In genomic region chr4:44967402-44967801, GRCm38 (mm10) we compare ENCODE assay signal across 23 mouse cellular contexts. TPM values are rescaled to one million over a fixed set of nuclear protein-coding genes. Genes with fewer than 3 reads are reported as not detected.
DNase-seq lines count a peak whose midpoint lies in the region; ATAC-seq and TF ChIP-seq lines count a peak whose summit lies in the region.
"Had no signal": no experiment of that assay in that cellular context is flagged by ENCODE, and none has a peak within 500 bp of the region (broad histone marks: within the 10 kb centered on the region; RNA-seq: fewer than 3 reads in every experiment).

No protein-coding gene starts in this region.

- H3K9me3 ChIP-seq in liver, embryonic 11.5 days (ENCODE audit: control insufficient read depth, low read length): no peaks in the 10 kb centered on the region
- H3K9me3 ChIP-seq: embryonic facial prominence, embryonic 10.5 days; embryonic facial prominence, embryonic 13.5 days; forebrain, embryonic 12.5 days; forebrain, embryonic 15.5 days; hindbrain, embryonic 12.5 days; hindbrain, embryonic 15.5 days had no signal

- no peak overlapping the region for H3K9ac ChIP-seq in liver, embryonic 11.5 days (ENCODE audit: low read depth, low read length)
- H3K9ac ChIP-seq: embryonic facial prominence, embryonic 13.5 days; forebrain, embryonic 12.5 days; forebrain, embryonic 15.5 days; hindbrain, embryonic 12.5 days; hindbrain, embryonic 15.5 days had no signal

- peak; percentile 95 for DNase-seq in A20 (ENCODE audit: low read depth, low spot score)
- DNase-seq in B cell, adult 2 months: peak; percentile 37 to 46
- DNase-seq in spleen, postnatal 36 days (ENCODE audit: low spot score in 2 of 2): peak; percentile 80 to 81
- no peak for DNase-seq in adrenal gland, adult 2 months
- no peak for DNase-seq in thymus, postnatal 36 days
- no peak for DNase-seq in liver, embryonic 11.5 days (ENCODE audit: low spot score)
- DNase-seq: adrenal gland, postnatal 10 days; cerebellum, adult 11-12 months; cerebellum, adult 8-10 months; cerebellum, postnatal 10 days; cerebellum, postnatal 36 days; embryo, embryonic 11 days; gastrocnemius, postnatal 36 days had no signal

- 72% methylated on average over 8 of the region's 8 CpGs for WGBS in bone marrow, adult 2 months
- WGBS in liver, embryonic 11.5 days: 82% methylated on average over 8 of the region's 8 CpGs

- H3K4me3 ChIP-seq in bone marrow, adult 2 months (replicated peaks; ENCODE audit: control insufficient read depth, low read depth, low read length): no peak overlapping the region
- no peak overlapping the region for H3K4me3 ChIP-seq in liver, embryonic 11.5 days (ENCODE audit: low read depth, low read length)
- H3K4me3 ChIP-seq: embryonic facial prominence, embryonic 10.5 days; embryonic facial prominence, embryonic 13.5 days; erythroblast, embryonic 14.5 days; forebrain, embryonic 12.5 days; forebrain, embryonic 15.5 days; hindbrain, embryonic 12.5 days; hindbrain, embryonic 15.5 days had no signal

- H3K36me3 ChIP-seq in liver, embryonic 11.5 days (ENCODE audit: control insufficient read depth, insufficient read depth, low read length): no peaks in the 10 kb centered on the region
- H3K36me3 ChIP-seq: embryonic facial prominence, embryonic 10.5 days; embryonic facial prominence, embryonic 13.5 days; forebrain, embryonic 12.5 days; forebrain, embryonic 15.5 days; hindbrain, embryonic 12.5 days; hindbrain, embryonic 15.5 days had no signal

- H3K4me1 ChIP-seq in bone marrow, adult 2 months (ENCODE audit: control insufficient read depth, insufficient read depth, low read length): peaks cover 4% of the 10 kb centered on the region
- H3K4me1 ChIP-seq in liver, embryonic 11.5 days (replicated peaks; ENCODE audit: control insufficient read depth, insufficient read depth, low read length): no peaks in the 10 kb centered on the region
- H3K4me1 ChIP-seq: forebrain, embryonic 12.5 days; forebrain, embryonic 15.5 days; hindbrain, embryonic 15.5 days had no signal

- no peak overlapping the region for H3K4me2 ChIP-seq in liver, embryonic 11.5 days
- H3K4me2 ChIP-seq: embryonic facial prominence, embryonic 13.5 days; forebrain, embryonic 12.5 days; forebrain, embryonic 15.5 days; heart, embryonic 11.5 days; hindbrain, embryonic 12.5 days; hindbrain, embryonic 15.5 days had no signal

- H3K27me3 ChIP-seq in liver, embryonic 11.5 days (replicated peaks; ENCODE audit: control insufficient read depth, insufficient read depth, low read length): no peaks in the 10 kb centered on the region
- H3K27me3 ChIP-seq: embryonic facial prominence, embryonic 13.5 days; forebrain, embryonic 12.5 days; forebrain, embryonic 15.5 days; hindbrain, embryonic 15.5 days had no signal

- H3K27ac ChIP-seq in bone marrow, adult 2 months (ENCODE audit: control insufficient read depth, insufficient read depth, low read depth, low read length, poor library complexity): peak overlapping the region; percentile 52
- no peak overlapping the region for H3K27ac ChIP-seq in liver, embryonic 11.5 days (ENCODE audit: low read depth, low read length)
- H3K27ac ChIP-seq: embryonic facial prominence, embryonic 10.5 days; embryonic facial prominence, embryonic 13.5 days; forebrain, embryonic 12.5 days; forebrain, embryonic 15.5 days; hindbrain, embryonic 12.5 days; hindbrain, embryonic 15.5 days had no signal

- no peak for TF ChIP-seq CTCF in bone marrow, adult 2 months (IDR thresholded peaks at IDR 0.05; ENCODE audit: control insufficient read depth, insufficient read depth, low read length)

- ATAC-seq in liver, embryonic 11.5 days (replicated peaks; ENCODE audit: low FRiP score): no peak
- ATAC-seq: activated CD4-positive, CD25-positive, alpha-beta regulatory T cell, adult 4 months; forebrain, embryonic 15.5 days had no signal

- peak; percentile 28; the same call in 1 of the 2 replicates for TF ChIP-seq POLR2A in bone marrow, adult 2 months (IDR thresholded peaks at IDR 0.05; ENCODE audit: borderline replicate concordance, control insufficient read depth, low read depth, low read length)

RNA-seq across cellular contexts. Expression of gene Grhpr, which starts 13.8 kb away (rescaled TPM):
- polyA plus RNA-seq in bone marrow, adult 2 months (2011; ENCODE audit: insufficient read depth, insufficient read length, low replicate concordance, missing spikeins): 5.9 and 8.7 TPM in 2 replicates
- 100 to 1,000 TPM; 139 to 220 TPM for total RNA-seq in adrenal gland, adult 2 months (2021)
- polyA plus RNA-seq in adrenal gland, adult 2 months (2012; rRNA removed): 280 and 300 TPM in 2 replicates
- polyA plus RNA-seq in liver, embryonic 11.5 days (2014; fragmentation: Nextera tagmentation; extraction: Ambion mirVana): 128 and 139 TPM in 2 replicates

RNA-seq across cellular contexts. Expression of gene Zbtb5, which starts 44.8 kb away (rescaled TPM):
- 3.3 and 6.5 TPM in 2 replicates for polyA plus RNA-seq in bone marrow, adult 2 months (2011; ENCODE audit: insufficient read depth, insufficient read length, low replicate concordance, missing spikeins)
- 10 to 100 TPM in 1 of 2 experiments, 1 to 10 TPM in 1; 8.9 to 12.0 TPM for total RNA-seq in adrenal gland, adult 2 months (2021)
- polyA plus RNA-seq in adrenal gland, adult 2 months (2012; rRNA removed): 13.1 and 21.3 TPM in 2 replicates
- polyA plus RNA-seq in liver, embryonic 11.5 days (2014; fragmentation: Nextera tagmentation; extraction: Ambion mirVana): 12.7 and 14.7 TPM in 2 replicates

RNA-seq across cellular contexts. Expression of gene Polr1e, which starts 51.0 kb away (rescaled TPM):
- 7.8 and 11.3 TPM in 2 replicates for polyA plus RNA-seq in bone marrow, adult 2 months (2011; ENCODE audit: insufficient read depth, insufficient read length, low replicate concordance, missing spikeins)
- 10 to 100 TPM; 13.0 to 16.3 TPM for total RNA-seq in adrenal gland, adult 2 months (2021)
- polyA plus RNA-seq in adrenal gland, adult 2 months (2012; rRNA removed): 2.9 and 3.1 TPM in 2 replicates
- 58.6 and 58.8 TPM in 2 replicates for polyA plus RNA-seq in liver, embryonic 11.5 days (2014; fragmentation: Nextera tagmentation; extraction: Ambion mirVana)

Comparison
In these comparisons a context has a peak if more than half of its experiments do, and no peak if none do; other contexts are left out.
1. DNase-seq: peak in A20 (single experiment), B cell, adult 2 months (2 of 2) and spleen, postnatal 36 days (2 of 2); none in adrenal gland, adult 2 months (single experiment), thymus, postnatal 36 days (0 of 2) and liver, embryonic 11.5 days (single experiment).
2. RNA of gene Grhpr, which starts 13.8 kb away (polyA plus RNA-seq): 280 to 300 TPM in adrenal gland, adult 2 months and 128 to 139 TPM in liver, embryonic 11.5 days; 5.9 to 8.7 TPM in bone marrow, adult 2 months; every median in the first group is over 10 times any median in the second.